Mouse (Mus musculus): ENCODE results near the gene Fez2.

The Fez2 gene

GRCm38 (mm10) chr17:78321216-78321835 lies 96.6 kb downstream of the Fez2 start:
- DNase-seq (ENCODE audit: low spot score) = no peak

Measured in spleen, adult 12 weeks (tissue).